Mouse (Mus musculus): ENCODE results near the gene Mef2a. TPM values are rescaled to one million over a fixed set of nuclear protein-coding genes. Genes with fewer than 3 reads are reported as not detected.

Mef2a gene
- total RNA-seq, 2 experiments from 2014 or later = 45.7 to 57.1 TPM

- peak; percentile 71 to 76 for DNase-seq (ENCODE audit: low spot score in 2 of 2)
Measured at GRCm38 (mm10) chr7:67259828-67260563, 112.7 kb downstream of the Mef2a start.

GRCm38 (mm10) chr7:67246067-67246466, 126.6 kb downstream of the Mef2a start:
- DNase-seq (ENCODE audit: low spot score in 2 of 2) = no peak

GRCm38 (mm10) chr7:67245255-67245654, 127.4 kb downstream of the Mef2a start:
- no peak for DNase-seq (ENCODE audit: low spot score in 2 of 2)

GRCm38 (mm10) chr7:67243894-67244282, 128.8 kb downstream of the Mef2a start:
- no peak for DNase-seq (ENCODE audit: low spot score in 2 of 2)

- DNase-seq (ENCODE audit: low spot score in 2 of 2) = no peak
Measured at GRCm38 (mm10) chr7:67243121-67243893, 129.4 kb downstream of the Mef2a start.

- no peak for DNase-seq (ENCODE audit: low spot score in 2 of 2)
Measured at GRCm38 (mm10) chr7:67241969-67242368, 130.7 kb downstream of the Mef2a start.

GRCm38 (mm10) chr7:67237752-67238151, 134.9 kb downstream of the Mef2a start:
- no peak for DNase-seq (ENCODE audit: low spot score in 2 of 2)

- no peak for DNase-seq (ENCODE audit: low spot score in 2 of 2)
Measured at GRCm38 (mm10) chr7:67236351-67236750, 136.3 kb downstream of the Mef2a start.

GRCm38 (mm10) chr7:67234797-67235196, 137.9 kb downstream of the Mef2a start:
- peak in 1 of 2 experiments; percentile 1 for DNase-seq (ENCODE audit: low spot score in 2 of 2)

- peak in 1 of 2 experiments; percentile 0 for DNase-seq (ENCODE audit: low spot score in 2 of 2)
Measured at GRCm38 (mm10) chr7:67232504-67232903, 140.2 kb downstream of the Mef2a start.

GRCm38 (mm10) chr7:67230640-67231140, 142.0 kb downstream of the Mef2a start:
- DNase-seq (ENCODE audit: low spot score in 2 of 2) = no peak

GRCm38 (mm10) chr7:67230221-67230620, 142.4 kb downstream of the Mef2a start:
- DNase-seq (ENCODE audit: low spot score in 2 of 2) = no peak

GRCm38 (mm10) chr7:67229701-67230100, 143.0 kb downstream of the Mef2a start:
- no peak for DNase-seq (ENCODE audit: low spot score in 2 of 2)

- peak; percentile 50 to 59 for DNase-seq (ENCODE audit: low spot score in 2 of 2)
Measured at GRCm38 (mm10) chr7:67228891-67229602, 143.6 kb downstream of the Mef2a start.

GRCm38 (mm10) chr7:67228390-67228789, 144.3 kb downstream of the Mef2a start:
- DNase-seq (ENCODE audit: low spot score in 2 of 2) = no peak

- no peak for DNase-seq (ENCODE audit: low spot score in 2 of 2)
Measured at GRCm38 (mm10) chr7:67227538-67227937, 145.1 kb downstream of the Mef2a start.

GRCm38 (mm10) chr7:67225943-67226625, 146.6 kb downstream of the Mef2a start:
- DNase-seq (ENCODE audit: low spot score in 2 of 2) = no peak

- DNase-seq (ENCODE audit: low spot score in 2 of 2) = peak; percentile 94 to 95
Measured at GRCm38 (mm10) chr7:67222220-67222862, 150.3 kb downstream of the Mef2a start, which contains the start of gene Lysmd4. Gene Lysmd4, plus strand, starts transcription at chr7:67222544.

GRCm38 (mm10) chr7:67217025-67217424, 155.6 kb downstream of the Mef2a start:
- DNase-seq (ENCODE audit: low spot score in 2 of 2) = peak; percentile 72 to 80

- DNase-seq (ENCODE audit: low spot score in 2 of 2) = no peak
Measured at GRCm38 (mm10) chr7:67216351-67216750, 156.3 kb downstream of the Mef2a start.

Measured in adrenal gland, adult 18-20 months (tissue).